Mouse (Mus musculus) spleen, adult 2 months (tissue): ENCODE data around the gene Hs3st6.

Source experiments
- CTCF ChIP-seq: fragments of 200-500 bp; IDR thresholded peaks from 2 replicates; pipeline ENCODE4 v1.5.1; 2011; ENCODE audit warnings: mild to moderate bottlenecking, inconsistent platforms; ENCODE audit not compliant: insufficient read depth, insufficient read length, insufficient replicate concordance; ENCODE audit errors: extremely low read depth
- POLR2A ChIP-seq: fragments of 200-500 bp; IDR thresholded peaks from 2 replicates; pipeline ENCODE4 v1.6.1; 2011; ENCODE audit warnings: low read depth, low read length, inconsistent platforms

DNA sequence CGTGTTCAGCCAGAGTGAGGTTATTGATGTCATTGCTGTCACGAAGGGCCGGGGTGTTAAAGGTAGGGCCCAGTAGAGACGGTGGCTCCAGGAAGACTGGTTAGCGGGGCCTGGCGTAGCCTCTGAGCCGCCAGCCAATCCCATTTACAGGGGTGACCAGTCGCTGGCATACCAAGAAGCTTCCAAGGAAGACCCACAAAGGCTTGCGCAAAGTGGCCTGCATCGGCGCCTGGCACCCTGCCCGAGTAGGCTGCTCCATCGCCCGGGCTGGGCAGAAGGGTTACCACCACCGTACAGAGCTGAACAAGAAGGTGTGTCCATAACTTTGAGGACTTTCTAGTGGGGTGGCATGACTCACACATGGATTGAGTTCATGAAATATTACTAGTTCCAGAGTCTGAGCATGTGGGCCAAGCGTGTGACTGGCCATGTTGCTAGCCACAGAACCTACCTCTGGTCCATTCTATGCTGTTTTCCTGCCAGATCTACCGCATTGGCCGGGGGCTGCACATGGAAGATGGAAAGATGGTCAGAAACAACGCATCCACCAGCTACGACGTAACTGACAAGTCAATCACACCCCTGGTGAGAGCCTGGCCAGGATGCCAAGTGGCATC, 19.2 kb upstream of the Hs3st6 start:
- no peak for TF ChIP-seq CTCF
- TF ChIP-seq POLR2A = no peak
